Mouse (Mus musculus): ENCODE measurements around the gene Hist1h2ak. TPM values are rescaled to one million over a fixed set of nuclear protein-coding genes. Genes with fewer than 3 reads are reported as not detected.
"Not testable (repeated sequence)": the region's sequence is repeated elsewhere in the genome, so short reads cannot be mapped to it uniquely, and the experiment has no call there.

Hist1h2ak gene
- total RNA-seq (2021) = not detected
- long read RNA-seq, experiment 1 = 0 reads
- long read RNA-seq, experiment 2 = 0 reads

GRCm38 (mm10) chr13:21753524-21754285, at the start of gene Hist1h2ak, which contains the start of gene Hist1h2bn:
Hist1h2ak (minus strand) TSS chr13:21753827.
Hist1h2bn (plus strand) TSS chr13:21754123.
- DNase-seq (ENCODE audit: low spot score) = peak; percentile 27

GRCm38 (mm10) chr13:21803058-21803457, 49.4 kb upstream of the Hist1h2ak start:
- not testable (repeated sequence) for DNase-seq (ENCODE audit: low spot score)

- not testable (repeated sequence) for DNase-seq (ENCODE audit: low spot score)
Measured at GRCm38 (mm10) chr13:21797163-21797562, 43.5 kb upstream of the Hist1h2ak start.

GRCm38 (mm10) chr13:21795584-21795983, 42.0 kb upstream of the Hist1h2ak start:
- DNase-seq (ENCODE audit: low spot score) = no peak

GRCm38 (mm10) chr13:21790601-21791283, 37.1 kb upstream of the Hist1h2ak start:
- DNase-seq (ENCODE audit: low spot score) = no peak

GRCm38 (mm10) chr13:21789925-21790324, 36.3 kb upstream of the Hist1h2ak start:
- no peak for DNase-seq (ENCODE audit: low spot score)

GRCm38 (mm10) chr13:21787760-21788593, 34.4 kb upstream of the Hist1h2ak start:
- no peak for DNase-seq (ENCODE audit: low spot score)

- peak; percentile 91 for DNase-seq (ENCODE audit: low spot score)
Measured at GRCm38 (mm10) chr13:21786899-21787629, 33.4 kb upstream of the Hist1h2ak start, which contains the start of the genes Hist1h2an and Hist1h2bp. Hist1h2an (minus strand) TSS chr13:21787218. Hist1h2bp (plus strand) TSS chr13:21787461.

GRCm38 (mm10) chr13:21786189-21786898, 32.7 kb upstream of the Hist1h2ak start:
- DNase-seq (ENCODE audit: low spot score) = no peak

- no peak for DNase-seq (ENCODE audit: low spot score)
Measured at GRCm38 (mm10) chr13:21784311-21784710, 30.7 kb upstream of the Hist1h2ak start.

GRCm38 (mm10) chr13:21783734-21784161, 30.1 kb upstream of the Hist1h2ak start:
- no peak for DNase-seq (ENCODE audit: low spot score)

- DNase-seq (ENCODE audit: low spot score) = peak; percentile 35
Measured at GRCm38 (mm10) chr13:21783255-21783617, 29.6 kb upstream of the Hist1h2ak start, which contains the start of gene Hist1h3i. Hist1h3i (minus strand) TSS chr13:21783370.

- not testable (repeated sequence) for DNase-seq (ENCODE audit: low spot score)
Measured at GRCm38 (mm10) chr13:21782361-21783254, 29.0 kb upstream of the Hist1h2ak start.

- no peak for DNase-seq (ENCODE audit: low spot score)
Measured at GRCm38 (mm10) chr13:21781639-21782038, 28.0 kb upstream of the Hist1h2ak start.

GRCm38 (mm10) chr13:21781021-21781555, 27.5 kb upstream of the Hist1h2ak start:
- no peak for DNase-seq (ENCODE audit: low spot score)

- DNase-seq (ENCODE audit: low spot score) = peak; percentile 9
Measured at GRCm38 (mm10) chr13:21779767-21780731, 26.4 kb upstream of the Hist1h2ak start, which contains the start of gene Hist1h1b. Hist1h1b (minus strand) TSS chr13:21780625.
